Mouse (Mus musculus) ovary, postnatal 14 days (tissue): ENCODE measurements around the gene Tbx3.

Experiments
- DNase-seq: peaks from one replicate; pipeline ENCODE4 v3.0.0; 2022; ENCODE audit warnings: low spot score

Tbx3 gene

DNA sequence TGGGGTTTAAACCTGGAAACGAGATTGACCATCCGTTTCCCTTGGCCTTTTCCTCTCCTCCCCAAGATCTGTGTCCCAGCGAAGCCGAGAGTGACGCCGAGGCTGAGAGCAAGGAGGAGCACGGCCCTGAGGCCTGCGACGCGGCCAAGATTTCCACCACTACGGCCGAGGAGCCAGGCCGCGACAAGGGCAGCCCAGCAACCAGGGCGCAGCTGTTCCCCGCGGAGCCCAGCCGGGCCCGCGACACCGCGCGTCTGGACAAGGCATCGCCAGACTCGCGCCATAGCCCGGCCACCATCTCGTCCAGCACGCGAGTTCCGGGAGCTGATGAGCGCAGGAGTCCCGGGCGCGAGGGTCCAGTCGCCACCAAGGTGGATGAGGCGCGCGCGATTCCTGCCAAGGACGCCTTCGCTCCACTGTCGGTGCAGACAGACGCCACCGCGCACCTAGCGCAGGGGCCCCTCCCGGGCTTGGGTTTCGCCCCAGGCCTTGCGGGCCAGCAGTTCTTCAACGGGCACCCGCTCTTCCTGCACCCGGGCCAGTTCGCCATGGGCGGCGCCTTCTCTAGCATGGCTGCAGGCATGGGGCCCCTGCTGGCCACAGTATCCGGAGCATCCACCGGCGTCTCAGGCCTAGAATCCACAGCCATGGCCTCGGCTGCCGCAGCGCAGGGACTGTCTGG, 10.0 kb downstream of the Tbx3 start:
- DNase-seq, result no peak

DNA sequence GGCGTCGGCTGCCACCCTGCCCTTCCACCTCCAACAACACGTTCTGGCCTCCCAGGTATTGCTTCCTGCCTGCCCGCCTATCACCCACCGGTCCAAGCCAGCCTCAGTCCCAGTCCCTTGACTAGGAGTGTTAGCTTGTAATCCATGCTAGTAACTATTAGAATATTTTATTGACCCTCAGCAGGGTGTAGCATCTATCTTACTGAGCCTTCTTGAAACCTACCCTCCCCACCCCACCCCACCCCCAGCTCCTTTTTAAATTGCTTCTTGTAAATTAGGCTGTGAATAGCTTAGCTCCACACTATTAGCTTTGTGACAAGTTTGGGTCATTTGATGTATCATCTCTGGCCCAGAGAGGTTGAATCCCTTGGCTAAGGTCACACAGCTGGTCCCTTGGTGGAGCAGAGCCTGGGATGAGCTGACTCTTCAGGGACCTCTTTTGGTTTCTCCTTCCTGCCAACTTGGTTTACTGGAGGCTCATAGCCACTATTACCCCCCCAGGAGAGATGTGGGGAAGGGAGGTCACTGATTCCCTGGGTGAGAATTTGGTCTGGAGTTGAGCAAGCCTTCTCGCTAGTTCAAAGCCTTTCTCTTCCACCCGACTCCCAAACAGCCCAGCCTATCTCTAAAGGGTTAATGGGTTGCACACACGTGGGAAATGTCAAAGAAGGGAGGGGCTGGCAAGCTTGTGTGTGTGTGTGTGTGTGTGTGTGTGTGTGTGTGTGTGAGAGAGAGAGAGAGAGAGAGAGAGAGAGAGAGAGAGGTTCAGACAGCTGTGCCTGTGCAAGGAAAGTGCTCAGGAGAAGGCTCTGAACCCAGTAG, 10.8 kb downstream of the Tbx3 start:
- no peak for DNase-seq

GRCm38 (mm10) chr5:119681833-119682210, 11.4 kb downstream of the Tbx3 start:
- no peak for DNase-seq

GRCm38 (mm10) chr5:119682646-119683515, 12.4 kb downstream of the Tbx3 start:
- no peak for DNase-seq

GRCm38 (mm10) chr5:119683861-119684260, 13.4 kb downstream of the Tbx3 start:
- DNase-seq, result no peak

GRCm38 (mm10) chr5:119684701-119685391, 14.4 kb downstream of the Tbx3 start:
- no peak for DNase-seq

DNA sequence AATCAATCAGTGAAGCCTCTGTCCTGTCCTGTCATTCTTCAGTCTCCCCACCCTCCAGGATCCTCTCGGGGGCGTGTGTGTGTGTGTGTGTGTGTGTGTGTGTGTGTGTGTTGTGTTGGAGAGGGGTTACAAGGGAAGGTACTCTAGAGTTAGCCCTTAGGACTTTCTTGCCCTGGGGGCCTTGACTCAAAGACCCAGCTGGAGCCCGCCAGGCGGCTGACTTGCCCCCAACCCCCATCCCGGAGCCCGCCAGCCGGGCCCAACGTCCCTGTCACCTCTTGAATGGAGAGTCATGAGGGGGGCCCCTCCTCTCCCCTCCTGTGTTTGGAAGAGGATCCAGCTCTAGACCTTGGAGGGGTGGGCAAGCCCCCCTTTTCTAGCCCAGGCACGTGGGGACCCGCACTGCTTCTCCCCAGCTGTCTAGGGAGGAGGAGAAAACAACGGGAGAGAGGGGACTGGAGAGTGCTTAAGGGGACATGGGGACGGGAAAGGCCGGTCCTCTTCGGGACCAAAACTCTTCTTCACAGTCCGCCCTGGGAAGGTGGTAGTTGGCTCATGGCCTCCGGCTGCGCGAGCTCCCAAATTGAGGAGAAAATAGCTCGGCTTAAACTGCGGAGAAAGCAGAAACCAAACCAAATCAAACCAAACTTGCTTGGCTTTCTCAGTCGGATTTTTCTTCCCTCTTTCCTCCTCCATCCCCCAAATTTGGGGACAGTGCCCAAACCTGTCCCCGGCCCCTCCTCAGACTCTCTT, 15.2 kb downstream of the Tbx3 start:
- DNase-seq, result no peak

DNA sequence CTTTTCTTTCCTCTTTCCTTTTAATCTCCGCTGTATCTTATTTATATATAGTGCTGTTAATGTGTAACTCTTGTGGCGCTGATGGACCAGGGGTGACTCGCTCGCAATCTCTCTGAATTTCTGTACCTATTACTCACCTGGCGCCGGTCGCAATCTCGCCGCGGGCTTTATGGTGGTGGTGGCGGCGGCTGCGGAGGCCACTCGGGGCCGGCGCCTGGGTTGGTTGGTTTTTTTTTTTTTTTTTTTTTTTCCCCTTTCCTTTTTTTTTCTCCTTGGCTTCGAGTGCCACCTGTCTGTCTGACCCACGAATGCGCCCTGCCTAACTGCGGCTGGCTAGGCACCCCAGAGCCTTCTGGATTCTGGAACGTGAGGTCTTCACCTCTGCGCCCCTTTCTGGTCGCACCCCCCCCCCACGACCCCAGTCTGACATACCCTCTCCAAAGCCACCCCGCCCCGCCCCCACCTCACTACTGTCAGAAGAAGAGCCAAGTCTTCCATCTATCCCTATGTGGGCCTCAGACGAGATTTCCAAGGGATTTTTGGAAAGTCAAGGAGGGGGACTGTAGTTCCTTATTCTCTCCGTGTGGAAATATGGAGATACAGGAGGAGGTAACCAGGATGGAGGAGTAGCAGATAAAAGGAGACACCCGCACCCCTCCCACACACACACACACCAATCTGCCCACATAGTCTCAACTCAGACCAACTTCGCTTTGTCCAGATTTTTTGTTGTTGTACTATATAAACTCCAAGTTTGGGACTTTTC, 15.9 kb downstream of the Tbx3 start:
- no peak for DNase-seq

DNA sequence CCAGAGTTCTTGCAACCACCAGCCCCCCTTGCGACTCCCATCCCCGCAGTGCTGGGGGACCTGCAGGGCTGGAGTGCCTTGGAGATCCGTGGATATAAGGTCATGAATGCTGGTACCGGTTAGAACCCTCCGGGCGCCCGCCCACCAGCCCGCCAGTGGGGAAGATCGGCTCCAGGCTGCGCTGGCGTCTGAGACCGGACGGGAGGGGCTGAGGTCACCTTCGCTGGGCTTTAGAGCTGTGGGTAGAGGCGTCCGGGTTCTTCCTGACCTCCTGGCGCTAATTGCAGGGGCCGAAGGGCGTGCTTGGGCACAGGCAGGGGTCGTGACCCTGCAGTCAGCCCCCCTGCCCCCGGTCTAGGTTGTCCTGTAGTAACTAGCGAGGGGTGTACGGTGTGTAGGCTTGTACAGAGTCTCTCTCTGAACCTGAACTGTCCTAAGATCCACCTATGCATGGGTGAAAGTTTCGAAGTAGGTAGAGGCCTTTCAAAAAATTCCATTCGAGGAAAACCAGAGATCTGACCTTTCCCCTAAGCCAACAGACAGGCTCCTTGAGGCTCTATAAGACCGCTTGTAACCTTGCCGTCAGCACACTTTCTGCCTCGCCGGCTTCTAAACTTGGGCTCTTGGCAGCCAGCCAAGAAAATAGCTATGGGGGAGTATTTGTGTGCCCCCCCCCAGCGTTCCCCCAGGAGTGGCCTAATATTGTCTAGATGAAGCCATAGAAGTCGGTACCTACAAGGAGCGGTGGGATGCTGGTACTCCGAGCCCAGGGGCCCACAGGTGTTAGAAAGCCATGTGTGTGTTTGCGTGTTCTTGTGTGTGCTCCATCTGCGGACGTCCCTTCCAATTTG, 16.8 kb downstream of the Tbx3 start:
- no peak for DNase-seq

- no peak for DNase-seq
These were observed 17.4 kb downstream of the Tbx3 start for GRCm38 (mm10) chr5:119687856-119688206.

DNA sequence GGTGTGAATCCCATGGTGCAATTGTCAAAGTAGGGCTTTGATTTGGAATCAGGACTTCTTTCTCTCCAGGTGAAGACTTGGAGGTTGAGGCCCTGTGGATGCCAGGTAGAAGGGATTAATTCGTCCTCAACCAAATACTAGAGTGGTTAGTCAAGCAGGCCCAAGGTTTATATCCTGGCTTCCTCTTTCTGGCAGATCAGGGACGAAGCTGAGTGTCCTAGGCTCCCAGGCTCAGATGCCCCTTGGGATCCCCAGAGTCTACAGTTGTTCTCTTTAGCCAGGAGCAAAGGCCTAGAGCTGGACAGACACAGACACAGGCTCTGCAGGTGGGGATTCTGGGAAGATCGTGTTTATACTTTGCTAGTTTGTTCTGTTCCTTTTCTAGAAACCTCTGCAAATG, 17.8 kb downstream of the Tbx3 start:
- no peak for DNase-seq

DNA sequence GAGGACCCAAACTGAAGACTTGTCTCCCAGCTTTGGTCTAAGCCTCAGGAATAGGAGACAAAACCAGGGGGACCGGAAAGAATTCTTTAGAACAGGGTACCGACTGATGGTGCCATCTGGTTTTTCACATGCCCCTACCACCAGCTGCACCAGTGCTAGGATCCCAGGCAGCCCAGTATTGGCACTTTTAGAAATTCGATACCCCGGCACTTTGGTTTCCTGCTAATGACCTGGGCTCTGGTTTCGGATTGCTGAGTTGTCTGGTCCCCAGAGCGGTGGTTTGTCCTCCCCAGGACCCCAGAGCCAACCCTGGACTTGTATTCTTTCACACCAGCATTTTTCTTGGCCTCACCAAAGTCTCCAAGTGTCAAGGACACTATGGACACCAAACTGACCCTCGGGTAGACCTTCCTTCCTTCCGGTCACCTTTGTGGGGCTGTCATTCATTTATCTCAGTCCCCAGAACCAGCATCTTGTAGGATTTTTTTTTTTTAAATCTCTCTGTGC, 18.5 kb downstream of the Tbx3 start:
- DNase-seq, result no peak

GRCm38 (mm10) chr5:119689501-119689900, 19.0 kb downstream of the Tbx3 start:
- no peak for DNase-seq

DNA sequence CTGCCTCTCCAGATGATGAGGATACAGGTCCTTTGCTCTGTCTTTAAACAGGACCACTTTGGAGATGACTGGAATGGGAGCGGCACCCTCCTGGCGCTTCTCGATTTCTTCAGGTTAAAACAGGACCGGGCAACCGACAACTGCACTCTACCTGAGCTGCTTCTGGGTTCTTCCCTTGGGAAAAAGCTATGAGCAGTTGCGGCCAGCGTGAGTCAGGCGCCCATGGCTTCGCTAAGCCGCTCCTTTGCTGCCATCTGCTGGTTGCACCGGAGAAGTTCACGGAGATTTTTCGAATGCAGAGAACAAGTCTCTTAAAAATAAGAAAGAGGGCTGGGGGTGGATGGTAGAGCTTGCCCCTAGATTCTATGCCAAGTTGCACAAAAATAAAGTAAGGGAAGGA, 20.6 kb downstream of the Tbx3 start:
- DNase-seq, result peak; percentile 76

DNA sequence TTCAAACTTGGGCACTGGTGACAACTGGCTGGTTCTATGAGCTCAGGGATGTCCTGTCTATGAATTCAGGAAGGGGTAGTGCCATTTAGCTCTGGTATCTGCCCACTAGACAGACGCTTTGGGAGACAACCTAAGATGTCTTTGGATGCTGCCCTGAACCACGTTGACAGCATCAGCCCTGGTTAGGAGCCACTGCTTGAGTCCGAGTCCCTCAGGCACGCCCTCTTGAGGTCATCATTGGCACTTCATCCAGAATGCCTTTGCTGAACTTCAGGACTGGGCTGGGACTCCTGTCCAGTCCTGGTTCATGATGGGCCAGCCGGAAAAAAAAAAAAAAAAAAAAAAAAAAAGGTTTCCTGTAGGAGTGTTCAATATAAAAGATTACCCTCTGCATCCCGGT, 22.0 kb downstream of the Tbx3 start:
- DNase-seq, result no peak

- no peak for DNase-seq
These were observed 24.4 kb downstream of the Tbx3 start for GRCm38 (mm10) chr5:119694914-119695313.

GRCm38 (mm10) chr5:119703031-119703430, 32.6 kb downstream of the Tbx3 start:
- no peak for DNase-seq

DNA sequence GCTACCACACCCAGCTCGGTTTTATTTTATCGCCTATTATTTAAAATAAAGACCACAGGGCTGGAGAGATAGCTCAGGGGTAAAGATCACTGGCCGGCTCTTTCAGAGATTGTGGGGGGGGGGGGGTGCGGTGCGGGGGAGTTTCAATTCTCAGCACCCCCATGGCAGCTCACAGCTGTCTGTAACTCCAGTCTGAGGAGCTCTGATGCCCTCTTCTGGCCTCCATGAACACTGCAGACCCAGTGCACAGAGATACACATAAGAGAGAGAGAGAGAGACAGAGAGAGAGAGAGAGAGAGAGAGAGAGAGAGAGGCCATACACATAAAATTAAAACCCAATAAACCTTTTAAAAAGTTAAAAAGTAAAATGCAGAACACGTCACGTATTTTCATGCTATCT, 34.4 kb downstream of the Tbx3 start:
- no peak for DNase-seq

- no peak for DNase-seq
These were observed 36.0 kb downstream of the Tbx3 start for GRCm38 (mm10) chr5:119706467-119706866.
